Mouse (Mus musculus): Measurements from ENCODE around the gene Sgsm2.

Sgsm2 gene

DNA sequence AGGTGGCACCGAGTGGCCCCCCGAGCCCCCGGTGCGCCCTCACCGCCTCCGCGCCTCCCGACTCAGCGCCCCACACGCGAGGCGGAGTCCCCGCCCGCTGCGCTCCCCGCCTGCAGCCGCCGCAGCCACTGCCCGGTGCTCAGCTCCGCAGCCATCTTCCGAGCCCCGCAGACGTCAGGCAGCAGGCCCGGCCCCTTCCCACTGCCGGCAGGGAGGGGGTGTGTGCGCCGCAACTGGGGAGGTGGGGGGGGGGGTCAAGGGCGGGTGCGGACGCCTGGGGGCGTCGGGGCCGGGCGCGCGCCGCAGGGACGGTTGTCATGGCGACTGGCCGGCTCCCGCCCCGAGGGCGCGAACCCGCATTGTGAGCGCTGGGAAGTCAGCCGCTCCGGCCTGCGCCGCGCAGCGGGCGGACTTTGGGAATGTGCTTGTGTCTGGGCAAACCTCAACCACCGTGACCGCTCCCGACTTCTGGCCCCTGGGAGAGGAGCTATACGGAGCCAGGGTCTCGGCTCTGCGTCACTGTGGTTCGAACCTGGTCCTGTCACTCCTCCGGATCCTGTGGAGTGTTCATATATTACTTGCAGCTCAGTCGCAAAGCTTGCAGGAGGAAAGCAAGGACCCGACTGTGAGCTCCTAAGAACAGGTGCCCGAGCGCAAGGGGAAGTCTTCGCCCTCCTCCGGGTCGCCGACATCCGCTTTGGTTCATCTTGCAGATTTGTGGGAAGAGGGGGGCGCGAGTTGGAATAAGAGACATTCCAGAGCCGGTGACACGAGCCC, at the start of gene Sgsm2:
TSS of gene Sgsm2 (minus strand) at position 160 of the 777 bp plus-strand sequence.
- DNase-seq: peak; percentile 49 to 67

DNA sequence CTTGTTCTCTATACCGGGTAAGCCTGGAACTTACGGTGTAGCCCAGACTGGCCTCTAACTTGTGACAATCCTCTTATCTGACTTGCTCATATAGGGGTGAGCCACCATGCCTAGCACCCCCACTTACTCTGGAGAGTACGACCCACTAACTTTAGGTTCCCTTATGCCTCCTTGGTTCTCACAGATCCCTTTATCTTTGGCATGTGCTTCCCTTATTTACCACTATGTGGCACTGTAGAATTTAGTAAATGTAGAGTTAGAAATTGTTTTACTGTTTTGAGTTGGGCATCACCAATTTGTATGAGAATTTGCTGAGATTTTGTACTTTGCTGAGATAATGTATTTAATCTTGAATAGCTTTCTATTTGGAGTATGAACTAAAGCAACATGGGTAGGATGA, 49.5 kb upstream of the Sgsm2 start:
- no peak for DNase-seq

DNA sequence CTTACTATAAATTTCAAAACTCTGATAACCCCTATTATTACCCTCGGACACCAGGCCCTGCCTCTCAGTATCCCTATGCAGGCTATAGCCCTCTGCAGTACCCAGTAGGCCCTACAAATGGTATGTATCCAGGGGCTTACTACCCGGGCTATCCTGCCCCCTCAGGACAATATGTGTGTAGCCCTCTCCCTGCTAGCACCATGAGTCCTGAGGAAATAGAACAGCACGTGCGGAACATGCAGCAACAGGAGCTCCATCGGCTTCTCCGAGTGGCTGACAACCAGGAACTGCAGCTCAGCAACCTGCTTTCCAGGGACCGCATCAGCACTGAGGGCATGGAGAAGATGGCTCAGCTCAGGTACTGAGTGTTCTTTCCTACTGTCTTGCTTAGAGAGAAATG, 33.5 kb upstream of the Sgsm2 start:
- DNase-seq: no peak

DNA sequence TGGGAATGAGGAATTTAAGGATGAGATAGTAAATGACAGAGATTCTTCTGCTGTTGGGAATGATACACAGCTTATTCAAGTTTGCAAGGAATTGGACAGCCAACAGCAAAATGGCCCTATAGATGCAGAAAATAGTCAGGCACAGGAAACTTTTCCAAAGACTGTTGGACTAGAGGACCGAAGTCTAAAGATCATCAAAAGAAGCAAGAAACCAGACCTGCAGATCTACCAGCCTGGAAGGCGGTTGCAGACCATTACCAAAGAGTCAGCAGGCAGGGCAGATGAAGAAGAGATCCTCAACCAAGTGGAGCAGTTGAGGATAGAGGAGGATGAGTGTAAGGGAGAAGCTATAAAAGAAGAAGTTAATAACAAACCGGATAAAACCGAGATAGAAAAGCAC, 32.3 kb upstream of the Sgsm2 start:
- DNase-seq: no peak

DNA sequence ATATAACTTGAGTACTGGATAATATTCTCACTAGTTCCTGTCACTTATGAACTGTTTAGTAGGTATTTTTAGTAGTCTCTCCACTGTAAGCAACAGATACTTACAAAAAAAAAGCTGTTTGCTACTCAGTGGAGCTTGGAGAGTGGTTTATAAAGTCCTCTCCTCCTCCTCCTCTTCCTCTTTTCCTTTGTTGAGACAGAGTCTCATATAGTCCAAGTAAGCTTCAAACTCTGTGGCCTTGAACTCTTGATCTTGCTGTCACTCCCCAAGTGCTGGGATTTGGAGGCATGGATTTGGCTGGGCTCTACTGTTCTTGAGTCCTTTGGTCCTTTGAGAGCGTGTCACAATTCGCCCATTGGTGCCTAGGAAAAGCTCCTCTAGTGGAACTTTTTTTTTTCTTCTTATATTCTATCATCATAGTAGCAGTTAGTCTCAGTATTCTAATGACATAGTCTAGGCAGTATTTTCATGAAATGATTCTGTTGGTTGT, 30.4 kb upstream of the Sgsm2 start:
- DNase-seq: no peak

DNA sequence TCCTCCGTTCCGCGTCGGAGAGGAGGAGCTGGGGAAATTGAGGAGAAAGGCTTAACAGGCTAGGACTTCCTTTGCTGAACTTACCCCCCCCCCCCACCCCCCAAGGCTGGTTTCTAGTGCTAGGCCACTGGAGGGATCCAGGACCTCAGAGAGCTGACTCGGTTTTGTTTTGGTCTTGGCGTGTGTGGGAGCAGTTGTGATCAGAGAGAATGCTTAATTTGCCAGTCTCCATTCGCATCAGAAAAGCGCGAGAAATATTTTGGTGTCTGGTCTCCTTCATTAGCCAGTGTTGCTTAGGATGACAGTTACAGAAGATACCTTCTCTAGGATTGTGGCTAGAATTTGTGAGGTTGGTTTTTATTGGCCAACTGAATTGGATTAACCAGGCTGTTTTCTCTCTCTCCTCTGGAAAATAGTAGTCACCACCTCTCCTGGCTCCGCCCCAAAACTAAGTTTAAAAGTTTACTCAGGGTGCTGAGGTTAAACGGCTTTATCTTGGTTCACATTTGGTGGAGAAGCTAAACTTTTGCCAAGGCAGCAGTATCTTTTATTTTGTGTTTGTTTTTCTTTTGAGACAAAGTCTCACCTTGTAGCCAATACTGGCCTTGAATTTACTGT, 29.6 kb upstream of the Sgsm2 start:
- no peak for DNase-seq

DNA sequence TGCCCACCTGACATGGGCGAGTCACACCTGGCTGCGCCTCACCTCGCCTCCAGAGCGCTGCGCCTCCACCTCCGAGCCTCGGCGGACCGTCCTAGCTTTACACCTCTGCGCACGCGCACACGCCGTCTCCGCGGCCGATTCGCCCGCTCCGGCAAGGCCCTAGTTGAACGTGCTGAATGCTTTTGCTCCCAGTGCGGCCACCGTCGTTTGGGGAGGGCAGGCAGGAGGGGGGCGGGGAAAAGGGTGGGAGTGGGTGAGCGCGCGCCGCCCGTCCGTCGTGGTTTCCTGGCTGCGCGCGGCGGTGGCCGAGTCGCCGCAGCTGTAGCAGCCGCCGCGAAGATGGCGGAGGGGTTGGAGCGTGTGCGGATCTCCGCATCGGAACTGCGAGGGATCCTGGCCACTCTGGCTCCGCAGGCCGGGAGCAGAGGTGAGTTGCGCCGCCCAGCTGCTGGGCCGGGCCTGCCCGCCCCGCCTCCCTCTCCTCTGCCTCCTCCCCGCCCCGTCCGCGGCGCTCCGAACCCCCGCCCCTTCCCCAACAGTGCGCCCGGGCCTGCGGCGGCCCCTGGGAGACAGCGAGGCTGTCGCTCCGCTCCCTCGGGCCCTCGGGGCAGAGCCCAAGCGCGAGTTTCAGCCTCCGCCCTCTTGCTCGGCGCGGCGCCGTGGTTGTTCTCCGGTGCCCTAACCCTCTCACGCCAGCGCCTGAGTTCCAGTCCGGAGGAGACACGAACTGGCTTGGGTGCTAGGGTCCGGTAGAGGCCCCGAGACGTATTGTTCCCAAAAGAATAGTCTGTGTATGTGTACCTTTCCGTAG, 28.9 kb upstream of the Sgsm2 start, which contains the start of the genes Smg6 and Srr:
TSS of gene Smg6 (plus strand) at position 247 of the 811 bp plus-strand sequence.
TSS of gene Srr (minus strand) at position 372 of the 811 bp plus-strand sequence.
- DNase-seq: peak; percentile 93 to 95

DNA sequence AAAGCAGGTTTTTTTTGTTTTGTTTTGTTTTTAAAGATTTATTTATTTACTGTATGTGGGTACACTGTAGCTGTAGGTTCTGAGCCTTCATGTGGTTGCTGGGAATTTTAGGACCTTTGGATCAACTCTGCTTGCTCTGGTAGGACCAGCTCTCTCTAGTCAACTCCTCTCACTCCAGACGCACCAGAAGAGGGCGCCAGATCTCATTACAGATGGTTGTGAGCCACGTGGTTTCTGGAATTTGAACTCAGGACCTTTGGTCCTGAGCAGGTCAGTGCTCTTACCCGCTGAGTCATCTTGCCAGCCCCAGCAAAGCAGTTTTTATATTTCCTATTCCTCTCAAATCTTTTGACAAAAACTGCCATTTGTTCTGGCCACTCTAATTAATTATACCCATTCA, 27.3 kb upstream of the Sgsm2 start:
- DNase-seq: peak; percentile 44 to 47

DNA sequence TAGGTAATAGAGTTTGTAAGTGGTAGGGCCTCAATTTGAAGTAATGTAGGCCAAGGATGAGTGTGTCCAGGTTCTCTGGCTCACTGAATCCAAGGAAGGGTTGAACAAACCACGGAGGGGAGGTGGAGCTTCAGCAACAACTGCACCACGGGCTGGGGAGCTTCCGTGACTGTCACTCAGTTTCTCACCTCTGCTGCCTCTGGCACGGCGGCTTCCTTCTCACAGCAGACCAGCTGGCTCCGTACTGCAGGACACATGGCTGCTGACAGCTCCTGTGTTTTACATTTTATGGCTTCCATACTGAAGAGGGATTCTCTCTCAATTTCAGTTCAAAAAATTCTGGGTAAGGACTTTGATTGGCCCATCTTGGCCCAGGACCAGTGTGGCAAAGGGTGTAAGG, 22.4 kb upstream of the Sgsm2 start:
- DNase-seq: no peak

DNA sequence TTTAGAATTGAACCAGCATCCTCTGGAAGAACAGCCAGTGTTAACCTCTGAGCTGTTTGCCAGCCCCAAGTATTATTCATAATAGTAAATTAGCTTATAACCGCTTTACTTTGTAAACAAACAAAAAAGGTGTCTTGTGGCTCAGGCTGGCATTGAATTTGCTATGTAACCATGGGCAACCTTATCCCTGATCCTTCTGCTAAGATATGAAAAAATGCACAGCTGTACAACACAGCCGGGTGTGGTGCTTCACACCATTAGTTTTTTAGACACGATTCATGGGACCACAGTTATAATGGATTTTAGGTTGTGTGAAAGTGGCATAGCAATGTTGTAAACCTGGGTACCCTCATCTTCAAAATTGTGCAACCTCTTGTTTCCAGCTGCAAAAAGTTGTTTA, 15.6 kb upstream of the Sgsm2 start:
- DNase-seq: no peak

DNA sequence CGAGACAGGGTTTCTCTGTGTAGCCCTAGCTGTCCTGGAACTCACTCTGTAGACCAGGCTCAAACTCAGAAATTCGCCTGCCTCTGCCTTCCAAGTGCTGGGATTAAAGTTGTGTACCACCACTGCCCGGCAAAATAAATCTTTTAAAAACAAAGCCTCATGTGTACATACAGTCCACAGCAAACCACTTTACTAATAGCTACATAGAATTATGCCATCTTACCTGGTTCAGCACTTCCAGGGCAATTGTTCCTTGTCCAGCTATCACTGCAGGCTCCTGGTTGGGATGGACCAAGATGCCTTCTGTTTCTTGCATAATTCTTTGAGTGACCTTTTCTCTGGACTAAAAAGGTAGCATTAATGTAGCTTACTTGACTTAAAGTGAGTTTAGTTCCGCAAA, 13.1 kb upstream of the Sgsm2 start:
- no peak for DNase-seq

DNA sequence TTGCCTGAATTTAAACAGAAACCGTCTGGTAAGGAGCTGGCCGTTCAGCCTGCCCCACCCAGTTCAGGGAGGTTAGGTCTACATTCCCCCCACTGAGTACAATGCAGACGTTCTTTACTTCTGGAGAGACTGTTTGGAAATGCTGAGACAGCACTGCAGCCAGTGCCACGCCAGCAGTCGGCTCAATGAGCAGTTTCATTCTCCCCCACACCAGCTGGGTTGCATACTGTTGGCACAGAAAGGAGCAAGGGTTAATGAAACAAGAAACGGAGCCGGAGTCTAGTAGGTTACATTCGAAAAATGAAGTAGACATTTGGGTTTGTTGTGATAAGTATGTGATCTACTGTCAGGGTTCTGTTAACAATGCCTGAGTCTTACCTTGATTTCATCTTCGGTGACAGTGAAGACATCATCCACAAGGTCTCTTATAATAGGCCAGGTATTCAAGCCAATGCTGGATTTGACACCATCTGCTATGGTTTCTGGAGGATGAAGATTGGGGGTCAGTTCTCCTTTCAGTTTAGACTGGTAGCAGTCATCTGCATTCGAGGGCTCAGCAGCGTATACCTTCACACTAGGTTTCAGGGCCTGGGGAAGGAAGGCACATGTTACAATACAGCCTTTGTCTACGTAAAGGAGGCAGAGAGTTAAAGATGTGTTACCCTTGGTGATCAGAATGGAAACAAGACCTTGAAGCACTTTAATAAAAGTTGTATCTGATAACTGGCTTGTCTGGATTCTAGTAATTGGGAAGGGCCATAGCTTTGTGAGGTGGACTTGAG, 11.9 kb upstream of the Sgsm2 start:
- DNase-seq: no peak

DNA sequence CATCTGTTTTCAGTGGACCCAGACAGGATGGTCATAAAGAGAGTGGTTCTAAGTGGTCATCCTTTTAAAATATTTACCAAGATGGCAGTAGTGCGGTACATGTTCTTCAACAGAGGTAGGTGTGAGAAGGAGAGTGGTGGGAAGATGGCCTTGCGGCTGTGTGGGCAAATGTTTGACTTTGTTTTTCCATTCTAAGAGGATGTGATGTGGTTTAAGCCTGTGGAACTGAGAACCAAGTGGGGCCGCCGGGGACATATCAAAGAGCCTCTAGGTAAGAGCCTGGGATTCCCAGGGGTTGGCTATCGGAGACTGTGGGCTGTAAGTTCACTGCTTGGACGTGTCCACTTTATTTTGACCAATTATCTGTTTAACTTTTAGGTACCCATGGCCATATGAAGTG, 11.0 kb upstream of the Sgsm2 start:
- DNase-seq: no peak

DNA sequence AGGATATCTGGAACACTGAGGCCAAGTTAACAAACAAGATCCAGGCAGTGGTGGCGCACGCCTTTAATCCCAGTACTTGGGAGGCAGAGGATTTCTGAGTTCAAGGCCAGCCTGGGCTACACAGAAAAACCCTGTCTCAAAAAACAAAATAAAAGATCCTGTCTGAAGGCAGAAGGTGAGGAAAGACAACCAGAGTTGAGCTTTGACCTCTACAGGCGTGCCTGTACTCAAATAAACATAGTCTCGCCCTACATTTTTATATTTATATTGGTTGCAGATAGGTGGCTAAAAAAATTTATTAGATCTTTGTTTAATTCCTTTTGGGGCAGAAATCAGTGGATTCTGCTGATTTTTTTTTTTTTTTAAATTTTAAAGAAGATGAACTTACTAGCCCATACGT, 5.6 kb upstream of the Sgsm2 start:
- DNase-seq: no peak

DNA sequence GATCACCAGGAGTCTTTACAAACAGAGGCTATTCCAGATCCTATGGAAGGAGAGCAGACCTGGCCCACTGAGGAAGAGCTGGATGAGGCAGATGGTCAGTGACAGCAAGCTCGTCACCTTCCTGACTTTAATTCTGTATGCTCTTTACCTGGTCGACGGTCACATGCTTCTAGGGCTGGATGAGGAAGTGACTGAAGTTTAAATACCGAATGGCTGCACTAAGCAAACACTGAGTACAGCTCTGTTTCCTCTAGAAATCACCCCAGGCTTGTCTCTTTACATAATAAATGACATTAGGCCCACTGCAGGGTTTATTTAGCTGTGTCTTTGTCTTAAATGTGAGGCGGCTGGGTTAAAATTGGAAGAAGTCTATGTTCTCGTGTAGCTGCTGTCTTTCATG, 4.7 kb upstream of the Sgsm2 start:
- DNase-seq: no peak

DNA sequence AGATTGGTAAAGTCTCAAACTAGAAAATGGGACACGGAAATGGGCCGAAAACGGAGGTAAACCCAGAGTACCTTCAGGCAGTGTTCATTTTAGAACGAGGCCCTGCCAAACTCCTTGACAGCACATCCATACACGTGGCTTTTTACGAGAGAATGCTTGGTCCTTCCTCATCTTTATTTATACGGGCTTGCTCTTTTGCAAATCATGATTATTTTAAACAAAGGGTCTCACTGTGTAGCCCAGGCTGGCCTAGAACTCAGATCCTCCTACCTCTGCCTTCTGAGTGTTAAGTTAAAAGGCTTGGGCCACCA, 1.6 kb upstream of the Sgsm2 start:
- no peak for DNase-seq

DNA sequence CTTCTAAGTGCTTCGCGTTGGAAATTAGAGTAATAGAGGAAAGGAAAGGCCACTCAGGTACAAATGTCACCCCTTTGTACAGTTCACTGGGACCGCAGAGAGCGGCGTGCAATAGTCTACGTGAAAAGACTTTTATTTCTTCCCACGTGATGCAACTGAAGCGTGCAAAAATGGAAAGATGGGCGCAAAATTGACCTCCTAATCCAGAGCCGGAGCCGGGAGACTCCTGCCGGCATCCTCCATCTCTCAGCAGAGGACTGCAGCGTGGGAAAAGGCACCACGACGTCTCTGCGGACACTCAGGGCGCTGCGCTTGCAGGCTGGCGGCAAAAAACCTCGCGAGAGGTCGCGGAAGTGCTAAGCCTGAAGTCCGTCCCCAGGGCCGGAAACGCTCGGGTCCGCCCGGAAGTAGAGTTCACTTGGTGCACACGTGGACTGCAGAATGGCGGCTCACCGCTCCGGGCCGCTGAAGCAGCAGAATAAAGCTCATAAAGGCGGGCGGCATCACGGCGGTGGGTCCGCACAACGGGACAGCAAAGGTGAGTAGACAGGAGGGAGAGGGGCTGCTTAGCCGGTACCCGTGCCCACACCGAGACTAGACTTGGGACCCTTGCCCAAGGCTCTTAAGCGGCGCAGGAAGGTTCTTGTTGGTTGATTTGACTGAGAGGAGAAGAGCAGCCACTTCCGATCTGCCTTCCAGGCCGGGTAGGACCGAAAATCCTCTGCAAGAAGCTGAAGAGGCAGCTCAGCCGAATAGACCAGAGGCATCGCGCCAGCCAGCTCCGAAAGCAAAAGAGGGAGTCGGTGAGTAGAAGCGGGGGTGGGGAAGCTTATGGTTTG, 1.0 kb upstream of the Sgsm2 start, which contains the start of gene Tsr1:
TSS of gene Tsr1 (plus strand) at position 394 of the 839 bp plus-strand sequence.
- peak; percentile 82 to 88 for DNase-seq

DNA sequence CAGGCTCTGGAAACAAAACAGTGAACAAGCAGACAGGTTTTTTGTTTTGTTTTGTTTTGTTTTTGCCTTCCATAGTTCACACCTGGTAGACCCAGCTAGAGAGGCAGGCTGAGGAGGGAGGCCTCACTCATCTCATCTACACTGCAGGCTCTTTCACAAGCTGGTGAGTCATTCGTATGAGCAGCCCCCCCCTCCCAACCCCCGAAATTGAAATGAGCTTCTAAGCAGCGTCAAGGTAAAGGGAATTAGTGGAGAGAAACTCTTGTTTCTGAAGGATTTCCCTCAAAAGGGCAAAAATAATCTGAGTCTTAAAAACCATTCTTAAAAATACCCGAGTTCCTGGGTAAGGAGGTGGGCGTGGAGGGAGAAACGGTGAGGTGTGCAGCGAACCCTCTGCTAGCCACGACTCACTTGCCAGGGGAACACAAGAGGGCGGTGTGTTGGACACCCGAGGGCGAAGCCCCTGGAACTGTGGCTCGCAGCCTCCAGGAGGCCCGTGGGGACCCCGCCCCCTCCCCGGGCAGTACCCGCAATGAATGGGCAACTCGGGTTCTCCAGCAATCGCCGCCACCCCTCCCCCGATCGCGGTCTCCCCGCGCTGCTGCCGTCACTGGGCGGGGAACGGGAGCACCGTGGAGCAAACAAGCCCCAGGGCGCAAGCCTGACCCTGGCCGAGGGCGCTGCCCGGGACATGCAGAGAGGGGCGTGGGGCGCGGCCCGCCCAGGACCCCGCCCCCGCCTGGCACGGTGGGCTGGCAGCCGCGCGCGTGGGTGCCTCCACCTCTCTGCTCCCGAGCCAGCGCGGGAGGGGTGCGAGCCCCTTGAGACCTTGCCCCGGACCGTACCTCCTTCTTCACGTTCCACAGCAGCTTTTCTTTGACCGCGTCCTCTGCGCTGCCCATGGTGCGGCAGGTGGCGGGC, 620 bp downstream of the Sgsm2 start:
- DNase-seq: peak; percentile 52 to 73

DNA sequence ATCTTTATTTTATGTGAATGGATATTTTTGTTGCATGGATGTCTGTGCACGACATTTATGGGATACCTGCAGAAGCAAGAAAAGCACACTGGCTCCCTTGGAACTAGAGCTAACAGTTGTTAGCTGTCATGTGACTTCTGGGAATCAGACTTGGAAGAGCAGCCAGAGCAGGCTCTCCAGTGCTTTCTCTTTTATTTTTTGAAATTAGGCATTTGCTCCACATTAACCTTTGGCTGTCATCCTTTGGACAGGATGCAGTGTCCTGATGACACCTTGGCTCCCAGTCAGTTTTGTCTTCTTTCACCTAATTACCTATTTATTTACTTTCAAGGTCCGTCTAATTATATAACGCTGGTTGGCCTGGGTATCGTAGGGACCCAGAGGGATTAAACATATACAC, 2.2 kb downstream of the Sgsm2 start:
- DNase-seq: no peak

DNA sequence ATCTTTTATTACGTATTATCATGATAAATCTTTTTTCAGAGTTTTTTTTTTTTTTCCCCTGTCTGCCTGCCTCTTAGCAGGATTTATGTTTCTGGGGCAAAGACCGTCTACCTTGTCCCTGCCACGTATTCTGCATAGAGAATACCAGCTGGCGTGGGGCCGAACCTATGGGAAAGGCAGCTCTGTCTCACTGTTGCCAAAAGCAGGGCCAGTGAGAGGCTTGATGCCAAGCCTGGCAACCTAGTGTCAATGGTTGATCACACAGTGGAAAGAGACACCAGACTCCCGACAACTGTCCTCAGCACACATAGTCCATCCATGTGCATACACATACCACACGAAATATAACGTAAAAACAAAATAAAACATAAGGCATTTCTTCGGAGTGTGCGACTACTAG, 13.8 kb downstream of the Sgsm2 start:
- DNase-seq: no peak

DNA sequence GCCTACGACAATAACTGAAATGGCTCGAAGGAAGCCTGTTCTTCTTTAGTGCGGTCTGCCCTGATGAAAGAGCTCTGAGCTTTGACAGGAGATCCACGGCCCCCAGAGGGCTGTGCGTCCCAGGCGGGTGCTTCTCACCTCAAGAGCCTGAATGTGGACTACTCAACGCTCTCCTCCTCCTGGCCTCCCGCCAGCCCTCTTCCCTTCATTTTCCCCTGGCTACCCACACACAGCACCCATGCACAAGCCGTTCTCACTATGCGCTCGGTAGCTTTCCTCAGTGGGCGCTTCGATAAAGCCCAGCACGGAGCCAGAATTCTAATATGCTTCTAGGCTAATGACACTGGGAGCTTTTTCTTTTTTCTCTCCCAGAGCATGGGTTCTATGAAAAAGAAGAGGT, 14.9 kb downstream of the Sgsm2 start:
- no peak for DNase-seq

Measured in thymus, postnatal 36 days (tissue).